Comparison of ENCODE assay signal across 9 mouse cellular contexts in genomic region chr11:106076321-106076720, GRCm38 (mm10). TPM values are rescaled to one million over a fixed set of nuclear protein-coding genes. Genes with fewer than 3 reads are reported as not detected.
DNase-seq lines count a peak whose midpoint lies in the region; ATAC-seq lines count a peak whose summit lies in the region.
"Had no signal": no experiment of that assay in that cellular context is flagged by ENCODE, and none has a peak within 500 bp of the region (broad histone marks: within the 10 kb centered on the region; RNA-seq: fewer than 3 reads in every experiment).

No protein-coding gene starts in this region.

- H3K4me3 ChIP-seq in forebrain, embryonic 13.5 days, result no peak overlapping the region
- no peak overlapping the region for H3K4me3 ChIP-seq in forebrain, embryonic 16.5 days (replicated peaks; ENCODE audit: low read length)
- H3K4me3 ChIP-seq: liver, embryonic 15.5 days had no signal

- no peaks in the 10 kb centered on the region for H3K27me3 ChIP-seq in forebrain, embryonic 13.5 days
- no peaks in the 10 kb centered on the region for H3K27me3 ChIP-seq in forebrain, embryonic 16.5 days (replicated peaks; ENCODE audit: control insufficient read depth, insufficient read depth, low read length)
- H3K27me3 ChIP-seq: liver, embryonic 15.5 days had no signal

- no peaks in the 10 kb centered on the region for H3K4me1 ChIP-seq in forebrain, embryonic 13.5 days
- no peaks in the 10 kb centered on the region for H3K4me1 ChIP-seq in forebrain, embryonic 16.5 days (replicated peaks; ENCODE audit: control insufficient read depth, insufficient read depth, low read length)
- H3K4me1 ChIP-seq: liver, embryonic 15.5 days had no signal

- DNase-seq in MN1 (ENCODE audit: low spot score), result peak; percentile 76
- DNase-seq in cerebellum, adult 9-10 months, result peak; percentile 71
- DNase-seq in gastrocnemius, postnatal 25 days, result peak; percentile 23
- peak; percentile 60 to 91 for DNase-seq in kidney, postnatal 36 days
- peak; percentile 69 to 83 for DNase-seq in lung, postnatal 4 days
- peak; percentile 59 to 76 for DNase-seq in spleen, postnatal 14 days (ENCODE audit: low spot score in 2 of 2)

- no peak overlapping the region for H3K9ac ChIP-seq in forebrain, embryonic 13.5 days
- no peak overlapping the region for H3K9ac ChIP-seq in forebrain, embryonic 16.5 days (replicated peaks; ENCODE audit: low read depth, low read length)
- H3K9ac ChIP-seq: liver, embryonic 15.5 days had no signal

- 0 out of 2 replicates have a peak, but pooled peaks have one; percentile 36 for ATAC-seq in forebrain, embryonic 13.5 days
- no peak for ATAC-seq in forebrain, embryonic 16.5 days

- H3K27ac ChIP-seq in forebrain, embryonic 13.5 days, result no peak overlapping the region
- H3K27ac ChIP-seq in forebrain, embryonic 16.5 days (ENCODE audit: low read length), result no peak overlapping the region
- H3K27ac ChIP-seq: liver, embryonic 15.5 days had no signal

- no peaks in the 10 kb centered on the region for H3K9me3 ChIP-seq in forebrain, embryonic 13.5 days (replicated peaks)
- no peaks in the 10 kb centered on the region for H3K9me3 ChIP-seq in forebrain, embryonic 16.5 days (ENCODE audit: control insufficient read depth, low read length)
- H3K9me3 ChIP-seq: liver, embryonic 15.5 days had no signal

- no peak overlapping the region for H3K4me2 ChIP-seq in forebrain, embryonic 13.5 days
- H3K4me2 ChIP-seq in forebrain, embryonic 16.5 days (ENCODE audit: low read length), result no peak overlapping the region
- H3K4me2 ChIP-seq: liver, embryonic 15.5 days had no signal

- 4% methylated on average over 4 of the region's 4 CpGs for WGBS in forebrain, embryonic 13.5 days
- WGBS in forebrain, embryonic 16.5 days, result 5% methylated on average over 4 of the region's 4 CpGs

- H3K36me3 ChIP-seq in forebrain, embryonic 13.5 days (ENCODE audit: poor library complexity, severe bottlenecking), result peaks cover 14% of the 10 kb centered on the region
- H3K36me3 ChIP-seq in forebrain, embryonic 16.5 days (ENCODE audit: control insufficient read depth, insufficient read depth), result 0 out of 2 replicates have a peak, but pooled peaks cover 4% of the 10 kb centered on the region

RNA-seq across cellular contexts. Expression of gene Map3k3, which starts 8.1 kb away (rescaled TPM):
- 9.5 and 11.9 TPM in 2 replicates for polyA plus RNA-seq in forebrain, embryonic 13.5 days (2015; fragmentation: Nextera tagmentation; extraction: Ambion mirVana)
- 14.7 and 15.6 TPM in 2 replicates for polyA plus RNA-seq in forebrain, embryonic 16.5 days (2015; fragmentation: Nextera tagmentation; extraction: Ambion mirVana)
- total RNA-seq in gastrocnemius, postnatal 25 days (2021), result 10 to 100 TPM; 18.5 to 20.8 TPM

RNA-seq across cellular contexts. Expression of gene Taco1, which starts 10.5 kb away (rescaled TPM):
- polyA plus RNA-seq in forebrain, embryonic 13.5 days (2015; fragmentation: Nextera tagmentation; extraction: Ambion mirVana), result 8.9 and 9.6 TPM in 2 replicates
- 7.0 and 7.5 TPM in 2 replicates for polyA plus RNA-seq in forebrain, embryonic 16.5 days (2015; fragmentation: Nextera tagmentation; extraction: Ambion mirVana)
- total RNA-seq in gastrocnemius, postnatal 25 days (2021), result 10 to 100 TPM; 42.1 to 44.3 TPM

RNA-seq across cellular contexts. Expression of gene Dcaf7, which starts 39.6 kb away (rescaled TPM):
- polyA plus RNA-seq in forebrain, embryonic 13.5 days (2015; fragmentation: Nextera tagmentation; extraction: Ambion mirVana), result 82.1 and 99.4 TPM in 2 replicates
- polyA plus RNA-seq in forebrain, embryonic 16.5 days (2015; fragmentation: Nextera tagmentation; extraction: Ambion mirVana), result 136 and 145 TPM in 2 replicates
- total RNA-seq in gastrocnemius, postnatal 25 days (2021), result 10 to 100 TPM; 25.9 to 26.1 TPM

Comparison
In these comparisons a context has a peak if more than half of its experiments do, and no peak if none do; other contexts are left out.
1. DNase-seq: peak in every context shown above with its lines; median percentile 76 in MN1; 76 in lung, postnatal 4 days; 76 in kidney, postnatal 36 days; 71 in cerebellum, adult 9-10 months; 68 in spleen, postnatal 14 days; 23 in gastrocnemius, postnatal 25 days.